Mouse (Mus musculus) erythroblast, embryonic 14.5 days (primary cell): ENCODE data around the gene Intu. TPM values are rescaled to one million over a fixed set of nuclear protein-coding genes. Genes with fewer than 3 reads are reported as not detected.

ENCODE experiments used
- H3K27me3 ChIP-seq: 2 replicates; pipeline ENCODE4 v1.6.1; 2012; ENCODE audit warnings: inconsistent platforms; ENCODE audit not compliant: control insufficient read depth
- H3K36me3 ChIP-seq: 2 replicates; pipeline ENCODE4 v1.6.1; 2012; ENCODE audit warnings: mild to moderate bottlenecking, inconsistent platforms; ENCODE audit not compliant: control insufficient read depth
- H3K4me1 ChIP-seq: 2 replicates; pipeline ENCODE4 v1.6.1; 2012; ENCODE audit warnings: inconsistent platforms; ENCODE audit not compliant: control insufficient read depth
- H3K4me3 ChIP-seq: replicated peaks from 2 replicates; pipeline ENCODE3; 2012; ENCODE audit warnings: moderate library complexity, mild to moderate bottlenecking, inconsistent platforms
- H3K9me3 ChIP-seq: 2 replicates; pipeline ENCODE4 v1.6.1; 2012; ENCODE audit warnings: low read length, inconsistent platforms, mixed read lengths; ENCODE audit not compliant: control insufficient read depth
- GATA1 ChIP-seq: IDR thresholded peaks from 2 replicates; pipeline ENCODE4 v1.6.1; 2012; ENCODE audit warnings: low read length, inconsistent platforms, mixed read lengths
- TAL1 ChIP-seq: IDR thresholded peaks from 3 replicates; pipeline ENCODE4 v1.6.1; 2012; ENCODE audit warnings: low read length, inconsistent platforms, mixed read lengths
- polyA plus RNA-seq: library from polyadenylated mRNA; stranded (reverse); fragments of >175 nt; gene quantifications from 2 replicates; pipeline ENCODE4 v1.2.3, GENCODE M21; 2012

Intu gene
- polyA plus RNA-seq, 1 experiment, result 0.04 TPM

GRCm38 (mm10) chr3:40524841-40525240 lies 6.2 kb upstream of the Intu start:
- no peaks in the 10 kb centered on the region for H3K36me3 ChIP-seq
- TF ChIP-seq TAL1, result no peak
- no peak for TF ChIP-seq GATA1
- H3K27me3 ChIP-seq, result peaks cover under 1% of the 10 kb centered on the region; the same call in 1 of the 2 replicates
- H3K9me3 ChIP-seq, result no peaks in the 10 kb centered on the region; the same call in 1 of the 2 replicates
- peaks cover 9% of the 10 kb centered on the region for H3K4me1 ChIP-seq
- no peak overlapping the region for H3K4me3 ChIP-seq

- Histone ChIP-seq H3K36me3 (no peaks in the 10 kb centered on the region), H3K9me3 (no peaks in the 10 kb centered on the region; the same call in 1 of the 2 replicates), H3K4me1 (peaks cover 9% of the 10 kb centered on the region), H3K4me3 (no peak overlapping the region), H3K27me3 (peaks cover 4% of the 10 kb centered on the region; the same call in 1 of the 2 replicates)
- no peak for TF ChIP-seq TAL1
- no peak for TF ChIP-seq GATA1
Measured at GRCm38 (mm10) chr3:40525341-40525740, 5.7 kb upstream of the Intu start.

- TF ChIP-seq TAL1 (no peak), GATA1 (no peak)
- peaks cover 10% of the 10 kb centered on the region for H3K27me3 ChIP-seq
- peaks cover 9% of the 10 kb centered on the region for H3K4me1 ChIP-seq
- no peak overlapping the region for H3K4me3 ChIP-seq
- H3K36me3 ChIP-seq, result no peaks in the 10 kb centered on the region
- H3K9me3 ChIP-seq, result no peaks in the 10 kb centered on the region; the same call in 1 of the 2 replicates
Measured at GRCm38 (mm10) chr3:40526095-40526494, 5.0 kb upstream of the Intu start.

- peaks cover 16% of the 10 kb centered on the region for H3K4me1 ChIP-seq
- H3K27me3 ChIP-seq, result peaks cover 21% of the 10 kb centered on the region
- no peaks in the 10 kb centered on the region; the same call in 1 of the 2 replicates for H3K9me3 ChIP-seq
- no peak overlapping the region for H3K4me3 ChIP-seq
- TF ChIP-seq TAL1, result no peak
- TF ChIP-seq GATA1, result no peak
- no peaks in the 10 kb centered on the region for H3K36me3 ChIP-seq
Measured at GRCm38 (mm10) chr3:40527218-40527617, 3.9 kb upstream of the Intu start.

- TF ChIP-seq TAL1 (no peak), GATA1 (no peak)
- peak overlapping the region; percentile 28 for H3K4me3 ChIP-seq
- H3K4me1 ChIP-seq, result peaks cover 16% of the 10 kb centered on the region
- peaks cover 31% of the 10 kb centered on the region for H3K27me3 ChIP-seq
- H3K9me3 ChIP-seq, result no peaks in the 10 kb centered on the region; the same call in 1 of the 2 replicates
- H3K36me3 ChIP-seq, result no peaks in the 10 kb centered on the region
Measured at GRCm38 (mm10) chr3:40527976-40528950, 2.8 kb upstream of the Intu start.

GRCm38 (mm10) chr3:40528958-40529357 lies 2.1 kb upstream of the Intu start:
- Histone ChIP-seq H3K27me3 (peaks cover 38% of the 10 kb centered on the region), H3K9me3 (no peaks in the 10 kb centered on the region; the same call in 1 of the 2 replicates), H3K4me3 (no peak overlapping the region), H3K4me1 (peaks cover 16% of the 10 kb centered on the region), H3K36me3 (no peaks in the 10 kb centered on the region)
- no peak for TF ChIP-seq TAL1
- TF ChIP-seq GATA1, result no peak

GRCm38 (mm10) chr3:40530845-40531244 lies 241 bp upstream of the Intu start:
- no peak for TF ChIP-seq GATA1
- no peak for TF ChIP-seq TAL1
- Histone ChIP-seq H3K27me3 (peaks cover 41% of the 10 kb centered on the region), H3K4me3 (no peak overlapping the region)

GRCm38 (mm10) chr3:40532256-40532655 lies 1.2 kb downstream of the Intu start:
- Histone ChIP-seq H3K4me3 (no peak overlapping the region), H3K36me3 (no peaks in the 10 kb centered on the region), H3K9me3 (no peaks in the 10 kb centered on the region; the same call in 1 of the 2 replicates), H3K4me1 (peaks cover 16% of the 10 kb centered on the region), H3K27me3 (peaks cover 41% of the 10 kb centered on the region)
- TF ChIP-seq TAL1 (no peak), GATA1 (no peak)

More at GRCm38 (mm10) chr3:40530845-40531244, 241 bp upstream of the Intu start:
- peaks cover 16% of the 10 kb centered on the region for H3K4me1 ChIP-seq
- H3K9me3 ChIP-seq, result no peaks in the 10 kb centered on the region; the same call in 1 of the 2 replicates
- no peaks in the 10 kb centered on the region for H3K36me3 ChIP-seq

GRCm38 (mm10) chr3:40534141-40534540 lies 3.1 kb downstream of the Intu start:
- no peaks in the 10 kb centered on the region; the same call in 1 of the 2 replicates for H3K9me3 ChIP-seq
- H3K4me3 ChIP-seq, result no peak overlapping the region
- peaks cover 43% of the 10 kb centered on the region for H3K27me3 ChIP-seq
- no peak for TF ChIP-seq TAL1
- TF ChIP-seq GATA1, result no peak
- peaks cover 7% of the 10 kb centered on the region for H3K4me1 ChIP-seq
- no peaks in the 10 kb centered on the region for H3K36me3 ChIP-seq
